ENCODE assay signal across 8 mouse cellular contexts in the genomic region with DNA sequence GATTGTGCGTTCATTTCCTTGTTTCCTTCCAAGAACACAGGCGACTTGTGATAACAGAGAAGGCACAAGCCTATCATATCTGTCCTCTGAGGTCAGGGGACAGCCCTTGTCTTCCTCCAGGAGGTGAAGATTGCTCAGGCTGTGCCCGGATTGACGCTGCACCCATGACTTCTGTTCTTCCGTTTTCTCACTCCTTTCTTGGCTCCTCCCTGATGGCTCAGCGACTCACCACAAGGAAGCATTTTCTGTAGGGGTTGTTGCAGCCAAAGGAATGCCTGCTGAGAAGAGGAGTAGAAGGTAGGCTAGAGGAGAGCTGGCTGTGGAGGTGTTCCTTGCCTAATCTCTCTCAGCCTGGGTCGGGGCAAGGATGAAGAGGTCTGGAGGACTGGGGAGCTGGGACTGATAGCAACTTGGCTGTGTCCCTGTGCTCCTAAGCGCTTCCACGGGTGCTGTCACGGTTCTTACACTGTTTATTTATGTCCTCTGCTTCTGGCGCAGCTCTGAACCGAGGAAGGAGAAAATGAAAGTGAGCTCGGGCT. TPM values are rescaled to one million over a fixed set of nuclear protein-coding genes. Genes with fewer than 3 reads are reported as not detected.
A peak's percentile ranks its signal among the peaks of the same experiment; 100 is the strongest.
DNase-seq lines count a peak whose midpoint lies in the region; ATAC-seq and TF ChIP-seq lines count a peak whose summit lies in the region.

No protein-coding gene starts in this region.

- ATAC-seq in liver, embryonic 11.5 days (replicated peaks; ENCODE audit: low FRiP score), result peak; percentile 70

- peak overlapping the region; percentile 49 for H3K9ac ChIP-seq in liver, embryonic 11.5 days (ENCODE audit: low read depth, low read length)

- no peaks in the 10 kb centered on the region for H3K9me3 ChIP-seq in liver, embryonic 11.5 days (ENCODE audit: control insufficient read depth, low read length)

- peak overlapping the region; percentile 36 for H3K4me3 ChIP-seq in cortical plate, adult 2 months (ENCODE audit: insufficient read depth, low read length)
- peak overlapping the region; percentile 41 for H3K4me3 ChIP-seq in liver, embryonic 11.5 days (ENCODE audit: low read depth, low read length)

- TF ChIP-seq CTCF in cortical plate, adult 2 months (IDR thresholded peaks at IDR 0.05; ENCODE audit: extremely low read depth, insufficient read depth, low read length), result no peak

- H3K27me3 ChIP-seq in liver, embryonic 11.5 days (replicated peaks; ENCODE audit: control insufficient read depth, insufficient read depth, low read length), result no peaks in the 10 kb centered on the region

- no peaks in the 10 kb centered on the region for H3K36me3 ChIP-seq in liver, embryonic 11.5 days (ENCODE audit: control insufficient read depth, insufficient read depth, low read length)

- WGBS in liver, embryonic 11.5 days, result 18% methylated on average over 13 of the region's 13 CpGs

- peak overlapping the region; percentile 69 for H3K4me2 ChIP-seq in liver, embryonic 11.5 days

- no peaks in the 10 kb centered on the region for H3K4me1 ChIP-seq in cortical plate, adult 2 months (ENCODE audit: control insufficient read depth, insufficient read depth, low read length)
- H3K4me1 ChIP-seq in liver, embryonic 11.5 days (replicated peaks; ENCODE audit: control insufficient read depth, insufficient read depth, low read length), result peaks cover 11% of the 10 kb centered on the region

- DNase-seq in urinary bladder, postnatal 14 days (ENCODE audit: low spot score), result peak; percentile 55
- no peak for DNase-seq in urinary bladder, postnatal 10 days (ENCODE audit: low spot score)
- DNase-seq in heart, postnatal 36 days, result peak; percentile 43 to 58
- no peak for DNase-seq in liver, embryonic 11.5 days (ENCODE audit: low spot score)
- peak; percentile 64 to 65 for DNase-seq in natural killer cell, adult 2 months (ENCODE audit: low spot score in 2 of 2)
- no peak for DNase-seq in layer of hippocampus, adult 9-11 months
- DNase-seq in gastrocnemius, postnatal 36 days, result no peak

- TF ChIP-seq POLR2A in cortical plate, adult 2 months (IDR thresholded peaks at IDR 0.05; ENCODE audit: extremely low read depth, insufficient read depth, low read length), result peak; percentile 61

- H3K27ac ChIP-seq in cortical plate, adult 2 months (ENCODE audit: insufficient read depth, low read length), result no peak overlapping the region
- peak overlapping the region; percentile 39 for H3K27ac ChIP-seq in liver, embryonic 11.5 days (ENCODE audit: low read depth, low read length)

- intact Hi-C loops in heart, postnatal 36 days (cut with DNase I), result loop anchor here (5.0 kb wide), 1 partner anchor 55 kb away; no protein-coding TSS in a partner anchor
- intact Hi-C loops in gastrocnemius, postnatal 36 days (cut with DNase I), result no loop called here

RNA-seq across cellular contexts. Expression of a gene that starts 2.6 kb away (rescaled TPM):
- polyA plus RNA-seq in cortical plate, adult 2 months (2012; rRNA removed), result 15.0 and 17.5 TPM in 2 replicates
- total RNA-seq in heart, postnatal 36 days (2021), result 1 to 10 TPM; 4.8 to 6.5 TPM
- 5.4 and 7.2 TPM in 2 replicates for polyA plus RNA-seq in liver, embryonic 11.5 days (2014; fragmentation: Nextera tagmentation; extraction: Ambion mirVana)
- total RNA-seq in gastrocnemius, postnatal 36 days (2021), result 1 to 10 TPM in 1 of 2 experiments, under 1 TPM in 1; 0.99 to 1.4 TPM

RNA-seq across cellular contexts. Expression of a gene that starts 11.7 kb away (rescaled TPM):
- 10.9 and 13.4 TPM in 2 replicates for polyA plus RNA-seq in cortical plate, adult 2 months (2012; rRNA removed)
- total RNA-seq in heart, postnatal 36 days (2021), result 1 to 10 TPM; 1.5 to 2.6 TPM
- 0.94 and 1.3 TPM in 2 replicates for polyA plus RNA-seq in liver, embryonic 11.5 days (2014; fragmentation: Nextera tagmentation; extraction: Ambion mirVana)
- 1 to 10 TPM in 1 of 2 experiments, under 1 TPM in 1; 0.62 to 1.1 TPM for total RNA-seq in gastrocnemius, postnatal 36 days (2021)

Comparison
In these comparisons a context has a peak if more than half of its experiments do, and no peak if none do; other contexts are left out.
1. DNase-seq: peak in urinary bladder, postnatal 14 days (single experiment), heart, postnatal 36 days (2 of 2) and natural killer cell, adult 2 months (2 of 2); none in urinary bladder, postnatal 10 days (single experiment), liver, embryonic 11.5 days (single experiment), layer of hippocampus, adult 9-11 months (single experiment) and gastrocnemius, postnatal 36 days (0 of 2).